Mouse (Mus musculus): ENCODE measurements around the gene Prtn3. TPM values are rescaled to one million over a fixed set of nuclear protein-coding genes. Genes with fewer than 3 reads are reported as not detected.

Gene Prtn3
- polyA plus RNA-seq, 1 experiment from 2014 or later, result 5.1 TPM

DNA sequence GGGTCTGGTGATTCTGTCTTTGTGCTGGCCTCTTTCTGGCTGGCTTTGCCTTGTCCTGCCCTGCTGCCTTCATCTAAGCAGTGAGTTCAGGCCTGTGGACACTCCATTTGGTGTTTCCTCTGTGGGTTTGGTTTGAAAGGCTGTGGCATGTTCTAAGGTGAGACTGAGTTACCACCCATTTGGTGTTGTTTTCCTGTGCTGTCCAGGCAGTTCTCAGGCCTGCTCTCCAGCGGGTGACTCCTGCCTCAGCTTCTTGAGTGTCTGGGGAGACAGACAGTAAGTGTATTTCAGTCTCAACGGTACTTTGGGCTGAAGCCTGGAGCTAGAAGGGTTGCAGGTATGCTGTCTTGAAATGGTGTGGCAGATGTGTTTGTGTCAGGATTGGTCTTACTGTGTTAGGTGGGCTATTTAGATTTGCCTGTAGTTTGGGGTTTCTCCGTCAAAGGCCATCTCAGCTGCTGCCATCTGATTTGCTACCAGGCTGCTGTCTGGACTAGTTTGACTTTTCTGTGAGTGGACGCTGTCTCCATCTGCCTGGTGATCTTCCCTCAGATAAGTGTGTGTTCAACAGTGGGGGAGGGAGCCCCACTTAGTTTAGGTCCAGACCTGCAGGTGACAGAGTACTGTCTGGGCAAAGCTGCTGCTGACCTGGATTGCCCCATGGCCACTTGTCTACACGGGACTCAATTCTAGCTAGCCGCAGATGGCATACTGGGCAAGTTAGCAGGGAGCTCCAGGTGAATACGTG is 17.4 kb upstream of the Prtn3 start:
- no peaks in the 10 kb centered on the region for H3K9me3 ChIP-seq
- peak overlapping the region; percentile 82 for H3K4me2 ChIP-seq
- no peaks in the 10 kb centered on the region for H3K27me3 ChIP-seq
- H3K9ac ChIP-seq, result peak overlapping the region; percentile 95
- peaks cover 66% of the 10 kb centered on the region for H3K4me1 ChIP-seq
- H3K27ac ChIP-seq, result peak overlapping the region; percentile 67
- peaks cover 52% of the 10 kb centered on the region for H3K36me3 ChIP-seq
- peak overlapping the region; percentile 96 for H3K4me3 ChIP-seq
- 33% methylated on average over 7 of the region's 7 CpGs for WGBS
- ATAC-seq (ENCODE audit: insufficient number of reproducible peaks, low FRiP score, low TSS enrichment, low read depth), result no peak

DNA sequence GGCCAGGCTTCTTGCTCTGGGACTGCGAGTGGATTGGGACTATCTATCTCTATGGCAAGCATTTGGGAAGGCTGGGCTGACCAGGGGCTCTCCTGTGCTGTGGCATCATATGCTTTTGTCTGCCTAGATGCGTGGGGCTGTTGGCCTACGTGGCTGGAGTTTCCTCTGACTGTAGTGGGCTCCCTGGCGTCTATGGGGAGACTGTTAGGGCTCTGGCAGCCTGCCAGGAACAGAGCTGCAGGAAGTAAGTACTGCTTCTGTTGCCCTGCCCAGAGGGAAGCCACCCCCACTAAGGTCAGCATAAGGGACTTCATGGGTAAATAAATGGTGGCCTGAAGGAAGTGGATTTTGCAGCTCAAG is 16.8 kb upstream of the Prtn3 start:
- Histone ChIP-seq H3K4me1 (peaks cover 60% of the 10 kb centered on the region), H3K9me3 (no peaks in the 10 kb centered on the region), H3K4me2 (peak overlapping the region; percentile 82), H3K27me3 (no peaks in the 10 kb centered on the region), H3K36me3 (peaks cover 58% of the 10 kb centered on the region), H3K27ac (peak overlapping the region; percentile 67), H3K4me3 (peak overlapping the region; percentile 96), H3K9ac (peak overlapping the region; percentile 95)
- WGBS, result 13% methylated on average over 4 of the region's 4 CpGs
- ATAC-seq (ENCODE audit: insufficient number of reproducible peaks, low FRiP score, low TSS enrichment, low read depth), result no peak

DNA sequence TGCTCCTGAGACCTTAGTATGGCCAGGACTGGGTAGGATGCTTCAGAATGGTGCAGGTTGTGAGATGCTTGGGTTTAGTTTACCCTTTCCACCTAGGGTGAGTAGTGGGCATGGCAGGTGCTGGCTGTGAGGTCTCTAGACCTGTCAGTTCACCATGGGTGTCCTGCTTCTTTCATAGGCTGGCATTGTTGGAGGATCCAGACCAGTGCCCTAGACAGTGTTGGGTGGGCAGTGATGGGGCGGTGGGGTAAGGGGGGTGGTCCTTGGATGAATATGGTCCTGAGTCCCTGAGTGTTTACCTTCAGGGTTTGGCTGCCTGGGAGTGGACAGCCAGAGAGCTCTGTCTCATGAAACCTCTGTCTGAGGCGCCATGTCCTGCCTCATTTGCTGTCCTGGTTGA is 16.4 kb upstream of the Prtn3 start:
- ATAC-seq (ENCODE audit: insufficient number of reproducible peaks, low FRiP score, low TSS enrichment, low read depth), result no peak
- H3K4me1 ChIP-seq, result peaks cover 58% of the 10 kb centered on the region
- H3K27ac ChIP-seq, result peak overlapping the region; percentile 67
- H3K4me2 ChIP-seq, result peak overlapping the region; percentile 82
- peak overlapping the region; percentile 95; the same call in 1 of the 2 replicates for H3K9ac ChIP-seq
- H3K36me3 ChIP-seq, result peaks cover 62% of the 10 kb centered on the region
- H3K27me3 ChIP-seq, result no peaks in the 10 kb centered on the region
- H3K9me3 ChIP-seq, result no peaks in the 10 kb centered on the region
- peak overlapping the region; percentile 96 for H3K4me3 ChIP-seq
- WGBS, result 65% methylated on average over 2 of the region's 2 CpGs

DNA sequence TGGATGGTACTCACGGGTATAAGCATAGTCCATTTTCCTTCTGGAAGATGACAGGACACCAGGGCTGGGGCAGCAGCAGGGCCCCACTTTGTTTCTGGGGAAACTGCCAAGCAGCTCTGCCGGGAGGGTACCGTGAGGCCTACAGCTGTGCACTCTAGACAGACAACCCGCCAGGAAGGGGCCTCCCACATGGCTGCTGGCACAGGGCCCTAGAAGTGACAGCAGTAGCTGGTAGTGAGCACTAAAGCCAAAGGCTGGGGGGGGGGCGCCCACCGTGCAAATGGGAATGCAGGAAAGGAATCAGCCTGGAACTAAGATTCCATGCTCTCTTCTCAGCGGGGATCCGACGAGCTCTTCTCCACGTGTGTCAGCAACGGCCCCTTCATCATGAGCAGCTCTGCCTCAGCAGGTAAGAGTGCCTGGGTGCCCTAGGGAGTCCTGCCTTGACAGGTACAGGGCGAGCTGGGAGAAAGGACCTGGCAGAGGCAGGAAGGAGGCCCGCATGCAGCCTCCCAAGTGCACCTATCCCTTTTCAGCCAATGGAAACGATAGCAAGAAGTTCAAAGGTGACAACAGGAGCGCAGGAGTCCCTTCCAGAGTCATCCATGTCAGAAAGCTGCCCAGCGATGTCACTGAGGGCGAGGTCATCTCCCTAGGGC is 15.7 kb upstream of the Prtn3 start:
- Histone ChIP-seq H3K4me2 (peak overlapping the region; percentile 82), H3K27ac (peak overlapping the region; percentile 67), H3K4me3 (peak overlapping the region; percentile 96), H3K4me1 (peaks cover 55% of the 10 kb centered on the region), H3K27me3 (no peaks in the 10 kb centered on the region), H3K9me3 (no peaks in the 10 kb centered on the region), H3K9ac (peak overlapping the region; percentile 5; the same call in 1 of the 2 replicates), H3K36me3 (peaks cover 68% of the 10 kb centered on the region)
- 45% methylated on average over 17 of the region's 17 CpGs for WGBS
- ATAC-seq (ENCODE audit: insufficient number of reproducible peaks, low FRiP score, low TSS enrichment, low read depth), result no peak

DNA sequence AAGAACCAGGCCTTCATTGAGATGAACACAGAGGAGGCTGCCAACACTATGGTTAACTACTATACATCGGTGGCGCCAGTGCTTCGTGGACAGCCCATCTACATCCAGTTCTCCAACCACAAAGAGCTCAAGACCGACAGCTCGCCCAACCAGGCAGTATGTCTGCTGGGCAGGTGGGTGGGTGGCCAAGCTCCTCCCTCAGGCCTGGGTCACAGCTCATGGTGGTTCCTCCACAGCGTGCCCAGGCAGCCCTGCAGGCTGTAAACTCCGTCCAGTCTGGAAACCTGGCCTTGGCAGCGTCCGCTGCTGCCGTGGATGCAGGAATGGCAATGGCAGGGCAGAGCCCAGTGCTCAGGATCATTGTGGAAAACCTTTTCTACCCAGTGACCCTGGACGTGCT is 15.2 kb upstream of the Prtn3 start:
- H3K4me1 ChIP-seq, result peaks cover 55% of the 10 kb centered on the region
- no peak overlapping the region for H3K4me2 ChIP-seq
- no peak for ATAC-seq (ENCODE audit: insufficient number of reproducible peaks, low FRiP score, low TSS enrichment, low read depth)

DNA sequence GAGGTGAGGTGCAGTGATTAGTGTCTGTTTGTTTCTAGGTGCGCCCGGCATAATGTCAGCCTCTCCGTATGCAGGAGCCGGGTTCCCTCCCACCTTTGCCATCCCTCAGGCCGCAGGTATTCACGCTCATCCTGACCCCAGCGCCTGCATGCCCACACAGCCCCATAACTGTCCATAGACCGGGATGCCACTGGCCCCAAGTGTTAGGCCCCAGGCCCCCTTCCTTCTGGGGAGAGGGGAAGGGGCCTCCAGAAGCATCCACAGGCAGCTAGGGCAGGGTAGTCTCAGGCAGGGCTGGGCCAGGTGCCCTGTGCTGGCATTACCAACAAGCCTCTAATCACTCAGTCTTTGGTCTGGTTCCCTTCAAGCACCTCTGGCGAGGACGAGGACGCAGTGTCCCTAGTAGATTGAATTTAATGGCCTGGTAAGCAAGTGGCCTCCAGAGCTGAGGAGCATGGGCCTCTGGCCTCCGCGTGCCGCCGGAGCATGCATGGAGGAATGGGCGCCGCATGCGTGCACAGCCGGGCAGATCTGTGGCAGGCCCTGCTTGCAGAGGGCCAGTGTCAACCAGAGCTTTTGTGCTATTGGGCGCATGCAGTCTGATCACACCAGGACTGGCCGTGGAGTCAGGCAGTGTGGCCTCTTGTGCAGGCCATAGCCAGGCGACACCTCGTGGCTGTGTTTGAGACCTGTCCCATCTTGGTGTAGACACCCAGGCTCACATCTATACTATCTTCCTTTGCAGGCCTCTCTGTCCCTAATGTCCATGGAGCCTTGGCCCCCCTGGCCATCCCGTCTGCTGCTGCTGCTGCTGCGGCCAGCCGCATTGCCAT is 14.0 kb upstream of the Prtn3 start:
- Histone ChIP-seq H3K36me3 (peaks cover 76% of the 10 kb centered on the region), H3K4me3 (no peak overlapping the region), H3K27ac (peak overlapping the region; percentile 43; the same call in 1 of the 2 replicates), H3K4me2 (no peak overlapping the region), H3K27me3 (no peaks in the 10 kb centered on the region), H3K9ac (peak overlapping the region; percentile 4; the same call in 1 of the 2 replicates), H3K9me3 (no peaks in the 10 kb centered on the region), H3K4me1 (peaks cover 62% of the 10 kb centered on the region)
- WGBS, result 89% methylated on average over 26 of the region's 26 CpGs
- no peak for ATAC-seq (ENCODE audit: insufficient number of reproducible peaks, low FRiP score, low TSS enrichment, low read depth)

More for the DNA sequence above, 15.2 kb upstream of the Prtn3 start:
- Histone ChIP-seq H3K9me3 (no peaks in the 10 kb centered on the region), H3K9ac (no peak overlapping the region; the same call in 1 of the 2 replicates), H3K27me3 (no peaks in the 10 kb centered on the region), H3K36me3 (peaks cover 69% of the 10 kb centered on the region), H3K4me3 (no peak overlapping the region), H3K27ac (peak overlapping the region; percentile 67; the same call in 1 of the 2 replicates)
- WGBS, result 76% methylated on average over 11 of the region's 11 CpGs

DNA sequence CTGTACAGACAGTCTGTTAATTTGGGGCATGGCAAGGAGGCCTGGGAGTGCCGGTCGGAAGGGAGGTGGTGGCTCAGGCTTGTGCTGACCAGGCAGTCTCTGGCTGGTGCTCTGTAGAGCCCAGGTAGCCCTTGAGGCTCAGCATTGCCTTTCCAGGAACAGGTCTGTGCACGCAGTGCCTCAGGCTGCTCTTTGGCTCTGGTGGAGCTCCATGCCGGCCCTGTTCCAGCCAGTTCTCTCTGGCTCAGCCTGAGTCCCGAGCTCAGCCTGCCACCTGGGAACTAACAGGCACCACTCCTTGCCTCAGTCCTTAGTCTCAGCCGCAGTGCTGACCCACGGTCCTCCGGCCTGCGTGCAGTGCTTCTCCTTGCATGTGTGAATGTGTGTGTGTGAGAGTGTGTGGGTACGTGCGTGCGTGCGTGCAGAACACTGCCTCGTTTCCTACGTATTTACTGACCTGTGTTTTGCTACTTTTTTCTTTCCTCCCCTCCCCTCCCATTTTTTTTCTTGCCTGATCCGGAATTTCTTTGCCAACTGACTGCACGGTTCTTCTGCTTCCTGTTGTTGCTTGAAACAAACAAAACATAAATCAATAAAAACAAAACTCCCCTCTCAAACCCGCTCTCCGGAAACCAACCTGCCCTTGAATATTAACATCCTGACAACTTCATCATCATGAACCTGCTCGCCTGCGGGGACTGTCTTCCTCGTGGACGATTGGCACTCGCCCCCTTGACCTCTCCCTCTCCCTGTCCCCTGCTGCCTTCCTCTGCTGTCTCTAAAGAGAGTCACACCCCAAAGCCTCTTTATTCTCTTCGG is 12.8 kb upstream of the Prtn3 start:
- 67% methylated on average over 25 of the region's 25 CpGs for WGBS
- H3K9ac ChIP-seq, result no peak overlapping the region
- H3K9me3 ChIP-seq, result no peaks in the 10 kb centered on the region
- H3K27ac ChIP-seq, result peak overlapping the region; percentile 47; the same call in 1 of the 2 replicates
- ATAC-seq (ENCODE audit: insufficient number of reproducible peaks, low FRiP score, low TSS enrichment, low read depth), result no peak
- H3K4me3 ChIP-seq, result no peak overlapping the region
- no peak overlapping the region for H3K4me2 ChIP-seq
- no peaks in the 10 kb centered on the region for H3K27me3 ChIP-seq
- H3K4me1 ChIP-seq, result peaks cover 61% of the 10 kb centered on the region
- peaks cover 86% of the 10 kb centered on the region for H3K36me3 ChIP-seq

DNA sequence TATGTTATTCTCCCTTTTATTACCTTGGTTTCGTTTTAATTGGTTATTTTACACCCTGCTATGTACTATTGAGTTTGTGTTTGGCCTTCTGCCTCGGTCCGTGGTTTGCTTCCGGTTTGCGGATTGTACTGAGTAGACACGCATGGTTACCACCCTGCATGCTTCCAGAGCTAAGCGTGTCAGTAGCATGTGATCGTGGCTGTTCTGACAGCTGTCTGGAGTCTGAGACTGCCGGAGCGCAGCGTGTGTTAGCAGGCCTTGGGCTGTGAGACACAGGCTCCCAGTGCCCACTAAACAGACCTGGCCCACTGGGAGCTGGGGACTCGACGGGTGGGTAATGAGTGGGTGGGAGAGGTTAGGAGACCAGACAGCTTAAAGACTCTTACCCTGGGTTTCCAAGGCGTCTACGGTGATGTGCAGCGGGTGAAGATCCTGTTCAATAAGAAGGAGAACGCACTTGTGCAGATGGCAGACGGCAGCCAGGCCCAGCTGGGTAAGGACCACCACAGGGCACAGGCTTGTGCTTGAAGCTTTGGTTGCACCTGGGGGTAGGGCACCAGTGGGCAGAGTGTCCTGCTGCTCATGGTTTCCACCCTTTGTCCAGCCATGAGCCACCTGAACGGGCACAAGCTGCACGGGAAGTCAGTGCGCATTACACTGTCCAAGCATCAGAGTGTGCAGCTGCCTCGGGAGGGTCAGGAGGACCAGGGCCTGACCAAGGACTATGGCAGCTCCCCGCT is 12.1 kb upstream of the Prtn3 start:
- H3K27me3 ChIP-seq, result no peaks in the 10 kb centered on the region
- H3K9me3 ChIP-seq, result no peaks in the 10 kb centered on the region
- peaks cover 86% of the 10 kb centered on the region for H3K36me3 ChIP-seq
- ATAC-seq (ENCODE audit: insufficient number of reproducible peaks, low FRiP score, low TSS enrichment, low read depth), result no peak
- no peak overlapping the region for H3K4me2 ChIP-seq
- H3K4me1 ChIP-seq, result peaks cover 53% of the 10 kb centered on the region
- no peak overlapping the region for H3K9ac ChIP-seq
- WGBS, result 82% methylated on average over 23 of the region's 23 CpGs
- H3K4me3 ChIP-seq, result no peak overlapping the region
- H3K27ac ChIP-seq, result no peak overlapping the region

DNA sequence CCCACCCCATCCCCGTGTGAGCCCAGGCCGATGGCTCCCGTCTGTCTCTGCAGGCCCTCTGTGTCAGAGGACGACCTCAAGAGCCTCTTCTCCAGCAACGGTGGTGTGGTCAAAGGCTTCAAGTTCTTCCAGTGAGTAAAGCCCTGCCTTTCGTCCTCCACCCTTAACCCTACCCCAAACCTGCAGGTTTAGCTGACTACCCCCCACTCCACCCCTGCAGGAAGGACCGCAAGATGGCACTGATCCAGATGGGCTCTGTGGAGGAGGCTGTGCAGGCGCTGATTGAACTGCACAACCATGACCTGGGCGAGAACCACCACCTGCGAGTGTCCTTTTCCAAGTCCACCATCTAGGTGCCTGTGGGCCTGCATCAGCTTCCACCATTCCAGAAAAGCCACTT is 11.4 kb upstream of the Prtn3 start:
- H3K9me3 ChIP-seq, result no peaks in the 10 kb centered on the region
- no peak overlapping the region for H3K4me3 ChIP-seq
- no peaks in the 10 kb centered on the region for H3K27me3 ChIP-seq
- no peak for ATAC-seq (ENCODE audit: insufficient number of reproducible peaks, low FRiP score, low TSS enrichment, low read depth)
- no peak overlapping the region for H3K4me2 ChIP-seq
- no peak overlapping the region for H3K27ac ChIP-seq
- H3K4me1 ChIP-seq, result peaks cover 46% of the 10 kb centered on the region
- WGBS, result 69% methylated on average over 10 of the region's 10 CpGs
- H3K9ac ChIP-seq, result no peak overlapping the region
- H3K36me3 ChIP-seq, result peaks cover 83% of the 10 kb centered on the region

DNA sequence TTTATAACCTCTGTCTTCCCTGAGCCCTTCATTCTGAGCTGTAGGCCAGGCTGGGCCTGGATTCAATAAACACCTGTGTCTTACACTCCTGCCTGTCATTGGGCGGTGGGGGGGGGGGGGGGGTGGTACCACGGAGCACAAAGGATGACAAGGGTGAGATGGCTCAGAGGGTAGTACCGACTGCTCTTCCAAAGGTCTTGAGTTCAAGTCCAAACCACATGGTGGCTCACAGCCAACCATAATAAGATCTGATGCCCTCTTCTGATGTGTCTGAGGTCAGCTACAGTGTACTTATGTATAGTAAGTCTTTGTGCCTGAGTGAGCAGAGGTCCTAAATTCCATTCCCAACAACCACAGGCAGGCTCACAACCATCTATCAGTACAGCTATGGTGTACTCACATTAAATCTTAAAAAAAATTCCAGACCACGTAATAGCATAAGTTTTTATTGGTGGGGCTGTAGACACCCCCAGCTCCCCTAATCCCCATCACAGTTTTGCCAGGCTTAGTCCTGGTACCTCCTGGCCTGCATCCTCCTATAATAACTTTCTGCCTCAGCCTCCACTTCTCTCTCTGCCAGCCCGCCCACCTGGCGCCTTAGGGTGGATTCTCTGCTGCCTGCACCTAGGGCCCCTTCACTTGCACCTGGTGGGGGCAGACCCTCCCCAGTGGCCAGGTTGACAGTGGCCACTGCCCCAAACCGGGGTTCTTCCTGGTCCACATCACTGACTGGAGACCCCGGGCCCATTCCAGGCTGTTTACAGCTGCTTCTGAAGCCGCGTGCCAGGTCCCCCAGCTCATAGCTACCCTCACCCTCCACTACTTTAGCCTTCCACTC is 9.7 kb upstream of the Prtn3 start:
- Histone ChIP-seq H3K27me3 (no peaks in the 10 kb centered on the region), H3K9me3 (no peaks in the 10 kb centered on the region), H3K4me2 (no peak overlapping the region), H3K27ac (peak overlapping the region; percentile 72), H3K36me3 (peaks cover 73% of the 10 kb centered on the region), H3K4me3 (no peak overlapping the region), H3K9ac (no peak overlapping the region), H3K4me1 (peaks cover 31% of the 10 kb centered on the region)
- WGBS, result 42% methylated on average over 10 of the region's 10 CpGs
- no peak for ATAC-seq (ENCODE audit: insufficient number of reproducible peaks, low FRiP score, low TSS enrichment, low read depth)

Measured in limb, embryonic 15.5 days (tissue).